Mouse (Mus musculus): ENCODE data around the gene Nab2. TPM values are rescaled to one million over a fixed set of nuclear protein-coding genes. Genes with fewer than 3 reads are reported as not detected.

Gene Nab2
- 13.1 and 13.3 TPM in 2 replicates for polyA plus RNA-seq (2012; rRNA removed)

DNA sequence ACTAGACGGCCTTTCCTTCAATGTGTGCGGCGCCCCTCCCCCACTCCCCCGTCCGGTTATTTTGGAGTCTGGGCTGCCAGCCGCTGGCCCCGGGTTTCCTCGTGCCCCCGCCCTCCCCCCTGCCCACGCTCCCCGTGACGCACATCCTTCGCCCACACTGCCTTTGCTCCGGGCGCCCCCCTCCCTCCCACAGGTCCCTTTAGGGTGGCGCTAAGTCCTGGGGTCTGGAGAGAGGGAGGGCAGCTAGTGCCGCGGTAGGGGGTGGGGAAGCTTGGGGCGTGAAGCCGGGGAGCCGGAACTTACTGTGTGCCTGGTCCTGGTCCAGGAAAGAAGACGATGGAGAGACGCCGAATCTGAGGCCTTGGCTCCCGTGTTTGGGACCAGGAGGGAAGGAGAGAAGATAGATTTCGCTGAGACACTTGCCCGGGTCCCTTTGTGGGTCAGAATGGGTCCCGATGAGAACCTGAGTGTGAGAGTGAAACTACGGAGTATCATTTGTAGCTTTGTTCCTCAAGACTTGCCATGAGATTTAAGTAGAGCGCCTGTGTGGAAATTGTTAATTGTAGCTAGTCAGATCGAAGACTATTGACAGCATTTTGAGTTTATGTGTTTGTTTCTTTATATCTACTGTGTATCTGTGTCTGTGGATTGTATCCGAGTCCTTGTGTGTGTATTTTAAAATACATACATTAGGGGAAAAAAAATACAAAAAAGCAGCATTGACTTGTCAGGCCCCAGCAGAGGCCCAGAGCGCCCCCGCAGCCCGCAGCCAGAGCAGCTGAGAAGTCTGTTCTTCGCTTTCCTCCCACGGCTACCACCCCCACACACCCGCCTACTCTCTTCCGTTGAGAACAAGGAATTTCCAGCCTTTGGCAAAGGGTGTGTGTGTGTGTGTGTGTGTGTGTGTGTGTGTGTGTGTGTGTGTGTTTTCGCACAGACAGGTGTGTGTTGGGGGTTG, at the start of gene Nab2:
TSS of gene Nab2 (minus strand) at position 476 of the 958 bp plus-strand sequence.

DNA sequence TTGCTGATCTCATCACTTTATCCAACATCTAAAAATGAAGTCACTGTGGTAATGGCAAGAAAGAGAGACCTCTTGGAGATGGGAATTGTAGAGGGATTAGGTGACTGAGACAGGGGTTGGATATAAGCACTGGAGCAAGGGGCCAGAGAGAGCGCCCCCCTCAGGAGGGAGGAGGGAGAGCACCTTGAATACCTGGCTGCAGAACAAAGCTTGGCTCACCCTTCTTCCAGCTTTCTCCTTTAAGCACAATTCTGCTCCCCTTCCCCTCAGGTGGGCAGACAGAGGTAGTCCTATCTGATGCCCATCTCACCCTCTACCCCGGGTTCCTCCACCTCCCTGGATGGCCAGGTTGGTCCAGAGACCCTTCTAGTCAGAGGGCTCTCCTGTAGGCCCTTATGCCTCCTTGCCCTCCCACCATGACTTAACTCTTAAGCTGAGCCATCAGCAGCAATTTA, 36.4 kb upstream of the Nab2 start, which contains the start of gene Myo1a:
TSS of gene Myo1a (plus strand) at position 405 of the 455 bp plus-strand sequence.

DNA sequence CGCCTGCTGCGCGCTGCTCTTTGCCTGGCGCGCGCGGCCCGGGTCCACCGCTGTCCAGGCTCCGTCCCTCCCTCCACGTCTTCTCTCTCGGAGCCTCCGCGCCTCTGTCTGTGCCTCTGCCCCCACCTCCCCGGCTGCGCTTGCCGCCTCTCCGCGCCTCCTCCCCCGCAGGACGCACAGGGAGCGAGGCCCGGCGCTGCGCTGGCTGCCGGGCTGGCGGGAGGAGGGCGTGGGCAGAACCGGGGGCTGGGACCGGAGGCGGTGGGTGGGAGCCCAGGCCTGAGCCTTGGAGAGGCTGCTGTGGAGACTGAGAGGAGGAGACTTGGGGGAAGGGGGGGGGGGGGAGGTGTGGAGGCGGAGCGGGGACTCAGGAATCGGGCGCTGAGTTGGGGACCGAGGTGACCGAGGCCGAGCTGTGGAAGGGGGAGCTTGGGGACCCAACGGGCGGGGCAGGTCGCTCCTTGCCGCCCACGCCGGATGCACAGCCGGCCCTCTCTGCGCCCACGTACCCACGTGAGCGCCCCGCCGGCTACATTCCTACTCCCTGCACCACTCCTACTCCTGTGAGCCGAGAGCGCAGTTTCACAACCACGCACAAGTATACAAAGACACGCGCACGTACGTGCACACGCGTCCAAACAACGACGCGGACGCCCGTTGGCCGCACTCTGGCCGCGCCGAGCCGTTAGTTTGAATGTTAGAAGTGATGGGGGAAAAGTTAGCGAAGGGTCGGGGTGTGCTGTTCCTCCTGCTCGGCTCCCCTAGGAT, 1.7 kb downstream of the Nab2 start, which contains the start of gene Nemp1:
TSS of gene Nemp1 (plus strand) at position 401 of the 768 bp plus-strand sequence.

DNA sequence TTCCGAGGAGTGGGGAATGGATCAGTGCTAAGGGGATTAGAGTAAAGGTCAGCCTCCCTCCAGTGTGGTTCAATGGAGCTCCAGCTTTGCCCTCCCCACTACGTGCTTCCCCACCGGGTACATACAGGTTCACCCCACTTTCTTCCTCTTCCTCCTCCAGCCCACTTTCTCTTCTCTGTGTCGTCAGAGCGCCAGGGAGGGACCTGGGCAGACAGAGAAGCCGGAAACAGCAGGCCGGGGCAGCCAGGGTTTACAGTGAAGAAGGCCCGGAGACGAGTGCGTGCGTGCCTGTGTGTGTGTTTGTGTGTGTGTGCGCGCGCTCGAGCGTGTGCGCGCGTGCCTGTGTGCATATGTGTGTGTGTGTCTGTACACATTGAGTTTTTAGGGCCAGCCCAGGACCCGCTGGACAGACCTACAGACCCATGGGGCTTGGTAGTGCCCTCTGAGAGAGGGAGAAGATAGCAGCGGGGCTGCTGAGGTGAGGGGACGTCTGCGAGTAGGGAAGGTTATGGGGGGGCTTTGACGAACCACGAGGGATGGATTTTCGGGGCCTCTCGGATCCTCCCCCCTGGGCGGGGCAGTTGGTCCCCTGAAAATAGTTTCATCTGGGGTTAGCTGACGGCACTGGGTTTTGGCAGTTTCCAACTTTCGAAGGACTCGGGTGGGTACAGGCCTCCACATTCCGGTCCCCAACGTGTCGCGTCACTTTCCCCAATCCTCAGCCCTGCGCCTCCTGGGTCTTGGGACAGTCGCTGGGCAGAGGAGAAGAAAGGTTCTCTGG, 25.4 kb downstream of the Nab2 start, which contains the start of gene Stat6:
TSS of gene Stat6 (plus strand) at position 215 of the 781 bp plus-strand sequence.

DNA sequence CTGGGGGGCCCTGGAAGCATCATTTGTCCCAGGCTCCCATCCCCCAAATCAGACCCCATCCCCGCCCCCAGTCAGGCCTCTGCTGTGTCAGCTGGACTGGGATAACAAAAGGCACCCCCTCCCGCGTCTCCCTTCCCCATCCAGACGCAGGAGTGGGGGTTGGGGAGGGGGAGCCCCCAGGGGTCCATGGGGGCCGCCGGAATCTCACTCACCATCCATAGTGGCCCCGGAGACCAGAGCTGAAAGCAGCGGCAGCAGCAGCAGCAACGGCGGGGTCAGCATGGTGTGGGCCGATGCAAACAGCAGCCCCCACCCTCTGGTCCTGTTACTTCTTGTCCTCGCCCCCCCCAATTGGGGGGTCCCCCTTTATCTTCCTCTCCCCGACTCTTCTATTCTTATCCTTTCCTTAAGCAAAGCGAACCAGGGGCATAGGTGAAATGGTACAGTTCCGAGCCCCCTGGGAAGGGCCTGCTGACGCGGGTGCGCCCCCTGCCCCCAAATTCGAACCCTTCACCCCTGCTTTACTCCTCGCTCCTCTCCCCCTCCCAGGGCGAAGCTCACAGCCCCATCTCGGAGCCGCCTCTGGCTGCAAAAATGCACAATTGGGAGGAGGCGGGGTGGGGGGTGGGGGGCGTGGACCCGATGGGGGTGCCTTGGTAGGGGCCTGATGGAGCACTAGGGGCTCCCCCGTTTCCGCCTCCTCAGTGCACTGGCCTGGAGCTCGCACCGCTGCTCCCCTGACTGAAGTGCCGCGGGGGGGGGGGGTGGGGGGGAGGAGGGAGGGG, 47.8 kb downstream of the Nab2 start, which contains the start of gene Lrp1:
TSS of gene Lrp1 (minus strand) at position 743 of the 785 bp plus-strand sequence.

Other genes with a start within 250 kb of the Nab2 start
- 6.8 and 10.4 TPM in 2 replicates for gene Stac3, start 166.9 kb downstream of the Nab2 start, polyA plus RNA-seq (2012; rRNA removed)
- 13.5 and 15.8 TPM in 2 replicates for gene Ndufa4l2, start 153.6 kb downstream of the Nab2 start, polyA plus RNA-seq (2012; rRNA removed)
- gene Shmt2, start 146.1 kb downstream of the Nab2 start, polyA plus RNA-seq (2012; rRNA removed), result 61.1 and 62.7 TPM in 2 replicates
- 10.5 and 10.6 TPM in 2 replicates for gene Nxph4, start 134.0 kb downstream of the Nab2 start, polyA plus RNA-seq (2012; rRNA removed)
- gene Lrp1, start 47.4 kb downstream of the Nab2 start, polyA plus RNA-seq (2012; rRNA removed), result 178 and 189 TPM in 2 replicates
- gene Stat6, start 25.6 kb downstream of the Nab2 start, polyA plus RNA-seq (2012; rRNA removed), result 5.9 and 6.5 TPM in 2 replicates
- 7.1 and 7.3 TPM in 2 replicates for gene Nemp1, start 1.7 kb downstream of the Nab2 start, polyA plus RNA-seq (2012; rRNA removed)
- gene Myo1a, start 36.6 kb upstream of the Nab2 start, polyA plus RNA-seq (2012; rRNA removed), result 2.2 and 3.5 TPM in 2 replicates
- 5.4 and 6.2 TPM in 2 replicates for gene Tac2, start 55.9 kb upstream of the Nab2 start, polyA plus RNA-seq (2012; rRNA removed)
- 9.3 and 10.1 TPM in 2 replicates for gene Zbtb39, start 71.0 kb upstream of the Nab2 start, polyA plus RNA-seq (2012; rRNA removed)
- 1.1 and 1.3 TPM in 2 replicates for gene Gpr182, start 83.2 kb upstream of the Nab2 start, polyA plus RNA-seq (2012; rRNA removed)
- gene Rdh1, start 91.2 kb upstream of the Nab2 start, polyA plus RNA-seq (2012; rRNA removed), result 0.05 and 0.07 TPM in 2 replicates
- gene Rdh16f1, start 91.2 kb upstream of the Nab2 start, polyA plus RNA-seq (2012; rRNA removed), result 0.63 TPM in 1 of 2 replicates, not detected in the other
- gene Rdh9, start 107.8 kb upstream of the Nab2 start, polyA plus RNA-seq (2012; rRNA removed), result 0.61 TPM in 1 of 2 replicates, not detected in the other
- gene Rdh16, start 132.6 kb upstream of the Nab2 start, polyA plus RNA-seq (2012; rRNA removed), result 0.03 and 0.05 TPM in 2 replicates
- not detected in 2 replicates for gene Rdh19, start 181.4 kb upstream of the Nab2 start, polyA plus RNA-seq (2012; rRNA removed)
- gene Rdh16f2, start 197.9 kb upstream of the Nab2 start, polyA plus RNA-seq (2012; rRNA removed), result not detected in 2 replicates
- not detected in 2 replicates for gene Rdh7, start 220.2 kb upstream of the Nab2 start, polyA plus RNA-seq (2012; rRNA removed)
- not detected in 2 replicates for gene Sdr9c7, start 229.9 kb upstream of the Nab2 start, polyA plus RNA-seq (2012; rRNA removed)

Measured in central nervous system, embryonic 18 days (tissue).